Comparison of ENCODE assay signal across 9 mouse cellular contexts in the genomic region with DNA sequence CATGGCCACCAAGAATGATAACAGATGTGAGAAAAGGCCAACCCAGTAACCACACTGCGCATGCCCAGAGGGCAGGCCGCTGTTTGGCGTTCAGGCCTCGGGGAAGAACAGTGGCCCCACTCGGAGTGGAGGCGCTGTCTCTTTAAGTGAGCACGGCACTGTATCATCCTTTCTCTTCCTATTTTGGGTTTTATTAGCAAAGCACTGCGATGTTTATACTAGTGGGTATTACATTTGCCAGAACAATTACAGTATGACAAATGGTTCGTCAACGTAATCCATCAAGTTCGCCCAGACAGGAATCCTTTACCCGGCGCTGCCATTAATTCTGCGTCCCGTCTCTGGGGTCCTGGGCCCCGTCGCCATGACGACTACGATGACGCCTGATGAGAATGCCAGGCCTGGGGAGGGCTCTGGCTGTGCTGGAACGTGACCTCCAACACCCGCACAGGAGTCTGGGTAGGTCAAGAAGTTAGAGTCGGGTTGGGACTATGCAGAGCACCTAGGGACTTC.
DNase-seq lines count a peak whose midpoint lies in the region; ATAC-seq and TF ChIP-seq lines count a peak whose summit lies in the region.
"Had no signal": no experiment of that assay in that cellular context is flagged by ENCODE, and none has a peak within 500 bp of the region (broad histone marks: within the 10 kb centered on the region; RNA-seq: fewer than 3 reads in every experiment).

No protein-coding gene starts in this region.

- H3K4me2 ChIP-seq in kidney, postnatal 0 days (ENCODE audit: low read length), result peak overlapping the region; percentile 36
- H3K4me2 ChIP-seq in hindbrain, embryonic 16.5 days (ENCODE audit: low read length), result peak overlapping the region; percentile 29
- H3K4me2 ChIP-seq in neural tube, embryonic 11.5 days (ENCODE audit: low read depth), result peak overlapping the region; percentile 28

- no peak; the same call in 1 of the 2 replicates for ATAC-seq in kidney, postnatal 0 days (replicated peaks; ENCODE audit: low FRiP score, low read depth)
- ATAC-seq in hindbrain, embryonic 16.5 days, result peak; percentile 57
- ATAC-seq in neural tube, embryonic 11.5 days (ENCODE audit: insufficient read depth, low FRiP score, low TSS enrichment), result peak; percentile 78
- ATAC-seq in inflammation-experienced regulatory T-cells, adult 6 months, result no peak
- no peak for ATAC-seq in erythroblast, adult 5-6 weeks (replicated peaks; ENCODE audit: low FRiP score, poor library complexity, severe bottlenecking)

- H3K9ac ChIP-seq in kidney, postnatal 0 days (ENCODE audit: low read depth, low read length), result no peak overlapping the region
- peak overlapping the region; percentile 5; the same call in 1 of the 2 replicates for H3K9ac ChIP-seq in hindbrain, embryonic 16.5 days (ENCODE audit: low read depth, low read length)
- no peak overlapping the region for H3K9ac ChIP-seq in neural tube, embryonic 11.5 days (ENCODE audit: low read length)

- H3K9me3 ChIP-seq in kidney, postnatal 0 days (replicated peaks; ENCODE audit: low read length), result no peaks in the 10 kb centered on the region
- H3K9me3 ChIP-seq in hindbrain, embryonic 16.5 days (ENCODE audit: control insufficient read depth, low read length), result no peaks in the 10 kb centered on the region
- no peaks in the 10 kb centered on the region for H3K9me3 ChIP-seq in neural tube, embryonic 11.5 days (ENCODE audit: control insufficient read depth, low read length)
- H3K9me3 ChIP-seq: megakaryocyte, embryonic 14.5 days had no signal

- H3K4me1 ChIP-seq in kidney, postnatal 0 days (replicated peaks; ENCODE audit: insufficient read depth, low read length), result 0 out of 2 replicates have a peak, but pooled peaks cover 3% of the 10 kb centered on the region
- H3K4me1 ChIP-seq in hindbrain, embryonic 16.5 days (ENCODE audit: control insufficient read depth, insufficient read depth, low read depth, low read length), result peaks cover 31% of the 10 kb centered on the region
- peaks cover 22% of the 10 kb centered on the region for H3K4me1 ChIP-seq in neural tube, embryonic 11.5 days (ENCODE audit: control insufficient read depth, insufficient read depth, low read length)
- H3K4me1 ChIP-seq: megakaryocyte, embryonic 14.5 days had no signal

- no peak overlapping the region for H3K4me3 ChIP-seq in kidney, postnatal 0 days (replicated peaks; ENCODE audit: low read depth, low read length)
- no peak overlapping the region; the same call in 1 of the 2 replicates for H3K4me3 ChIP-seq in hindbrain, embryonic 16.5 days (ENCODE audit: low read length)
- no peak overlapping the region for H3K4me3 ChIP-seq in neural tube, embryonic 11.5 days (ENCODE audit: low read depth, low read length)
- H3K4me3 ChIP-seq: megakaryocyte, embryonic 14.5 days had no signal

- TF ChIP-seq CTCF in kidney, postnatal 0 days (IDR thresholded peaks at IDR 0.05; ENCODE audit: low read depth), result no peak

- WGBS in kidney, postnatal 0 days, result 24% methylated on average over 23 of the region's 23 CpGs
- 13% methylated on average over 23 of the region's 23 CpGs for WGBS in hindbrain, embryonic 16.5 days
- 14% methylated on average over 23 of the region's 23 CpGs for WGBS in neural tube, embryonic 11.5 days

- H3K27ac ChIP-seq in kidney, postnatal 0 days, result no peak overlapping the region
- H3K27ac ChIP-seq in hindbrain, embryonic 16.5 days (ENCODE audit: low read depth, low read length), result peak overlapping the region; percentile 65
- peak overlapping the region; percentile 65 for H3K27ac ChIP-seq in neural tube, embryonic 11.5 days (ENCODE audit: low read depth, low read length)

- DNase-seq in kidney, postnatal 0 days (ENCODE audit: low spot score), result no peak
- DNase-seq in kidney, adult 11 months, result no peak
- DNase-seq in embryo, embryonic 10 days (ENCODE audit: low spot score), result peak; percentile 88
- peak; percentile 84 for DNase-seq in neural tube, embryonic 11.5 days (ENCODE audit: low spot score)
- DNase-seq in gastrocnemius, adult 8-10 months (ENCODE audit: low spot score in 2 of 2), result no peak

- no peaks in the 10 kb centered on the region for H3K27me3 ChIP-seq in kidney, postnatal 0 days (ENCODE audit: insufficient read depth, low read length)
- H3K27me3 ChIP-seq in hindbrain, embryonic 16.5 days (replicated peaks; ENCODE audit: control insufficient read depth, insufficient read depth, low read length), result no peaks in the 10 kb centered on the region; the same call in 1 of the 2 replicates
- H3K27me3 ChIP-seq in neural tube, embryonic 11.5 days (ENCODE audit: control insufficient read depth, insufficient read depth, low read length), result no peaks in the 10 kb centered on the region

- no peaks in the 10 kb centered on the region for H3K36me3 ChIP-seq in kidney, postnatal 0 days (ENCODE audit: insufficient read depth, low read length)
- H3K36me3 ChIP-seq in hindbrain, embryonic 16.5 days (ENCODE audit: control insufficient read depth, insufficient read depth, low read length), result no peaks in the 10 kb centered on the region
- H3K36me3 ChIP-seq in neural tube, embryonic 11.5 days (ENCODE audit: control insufficient read depth, insufficient read depth, low read length), result no peaks in the 10 kb centered on the region

Comparison
In these comparisons a context has a peak if more than half of its experiments do, and no peak if none do; other contexts are left out.
1. ATAC-seq: peak in hindbrain, embryonic 16.5 days (single experiment) and neural tube, embryonic 11.5 days (single experiment); none in kidney, postnatal 0 days (single experiment), inflammation-experienced regulatory T-cells, adult 6 months (single experiment) and erythroblast, adult 5-6 weeks (single experiment).
2. DNase-seq: peak in embryo, embryonic 10 days (single experiment) and neural tube, embryonic 11.5 days (single experiment); none in kidney, postnatal 0 days (single experiment), kidney, adult 11 months (single experiment) and gastrocnemius, adult 8-10 months (0 of 2).
3. Peak in every context shown above with its lines, with median percentiles within 50 percentile points of each other: H3K4me2 ChIP-seq.